ENCODE assay signal across 11 mouse cellular contexts in genomic region chr8:15221211-15221912, GRCm38 (mm10).
DNase-seq lines count a peak whose midpoint lies in the region; ATAC-seq and TF ChIP-seq lines count a peak whose summit lies in the region.
"Had no signal": no experiment of that assay in that cellular context is flagged by ENCODE, and none has a peak within 500 bp of the region (broad histone marks: within the 10 kb centered on the region; RNA-seq: fewer than 3 reads in every experiment).

No protein-coding gene starts in this region.

- no peak for TF ChIP-seq POLR2A in MEL (IDR thresholded peaks at IDR 0.05; ENCODE audit: control insufficient read depth in 1 of 2, insufficient read depth in 1 of 2, low read depth in 1 of 2, low read length in 2 of 2, poor library complexity in 1 of 2)

- no peak overlapping the region for H3K4me2 ChIP-seq in limb, embryonic 11.5 days (ENCODE audit: low read depth, severe bottlenecking)
- no peak overlapping the region for H3K4me2 ChIP-seq in neural tube, embryonic 12.5 days (replicated peaks)
- H3K4me2 ChIP-seq: heart, embryonic 15.5 days had no signal

- H3K9ac ChIP-seq in MEL (ENCODE audit: control insufficient read depth, low read depth, low read length, poor library complexity, severe bottlenecking) = no peak overlapping the region
- H3K9ac ChIP-seq in limb, embryonic 11.5 days (ENCODE audit: low read length) = no peak overlapping the region
- no peak overlapping the region for H3K9ac ChIP-seq in neural tube, embryonic 12.5 days
- H3K9ac ChIP-seq: heart, embryonic 15.5 days had no signal

- no peak overlapping the region for H3K4me3 ChIP-seq in MEL (ENCODE audit: control insufficient read depth in 1 of 2, insufficient read depth in 1 of 2, low read depth in 2 of 2, low read length in 2 of 2)
- H3K4me3 ChIP-seq in limb, embryonic 11.5 days (ENCODE audit: low read depth, low read length) = no peak overlapping the region
- H3K4me3 ChIP-seq in neural tube, embryonic 12.5 days = no peak overlapping the region
- H3K4me3 ChIP-seq: heart, embryonic 15.5 days; myocyte had no signal

- peak; percentile 49 to 64 (median 52) for TF ChIP-seq CTCF in MEL (IDR thresholded peaks at IDR 0.05 in 2 of 3, conservative IDR thresholded peaks at IDR 0.05 in 1 of 3; ENCODE audit: control insufficient read depth in 1 of 3, insufficient read depth in 1 of 3, low read depth in 2 of 3, low read length in 3 of 3, poor library complexity in 1 of 3, severe bottlenecking in 1 of 3)

- intact Hi-C loops in heart, postnatal 10 days (cut with DNase I) = loop anchor here (2.0 to 5.0 kb wide), 2 partner anchors 46 to 507 kb away; no protein-coding TSS in a partner anchor

- H3K27me3 ChIP-seq in MEL (ENCODE audit: control insufficient read depth in 1 of 2, insufficient read depth in 2 of 2, low read length in 2 of 2) = no peaks in the 10 kb centered on the region
- H3K27me3 ChIP-seq in limb, embryonic 11.5 days (ENCODE audit: control insufficient read depth, insufficient read depth, low read length) = no peaks in the 10 kb centered on the region
- H3K27me3 ChIP-seq in neural tube, embryonic 12.5 days (replicated peaks) = no peaks in the 10 kb centered on the region
- H3K27me3 ChIP-seq: heart, embryonic 15.5 days had no signal

- H3K79me2 ChIP-seq in MEL (ENCODE audit: control insufficient read depth, insufficient read depth, low read length, poor library complexity) = no peaks in the 10 kb centered on the region

- peak; percentile 43 for DNase-seq in gastrocnemius, adult 18-20 months (ENCODE audit: low spot score)
- DNase-seq in gastrocnemius, adult 8-10 months (ENCODE audit: low spot score in 2 of 2) = no peak
- DNase-seq in MEL (ENCODE audit: low read depth, low spot score) = peak; percentile 14
- peak; percentile 51 to 79 for DNase-seq in cerebellum, postnatal 25 days
- peak; percentile 63 to 84 for DNase-seq in heart, postnatal 10 days
- peak; percentile 84 for DNase-seq in limb, embryonic 11.5 days (ENCODE audit: low spot score)
- DNase-seq in urinary bladder, postnatal 10 days (ENCODE audit: low spot score) = peak; percentile 27

- H3K27ac ChIP-seq in MEL (ENCODE audit: control insufficient read depth, low read depth, low read length) = no peak overlapping the region
- no peak overlapping the region for H3K27ac ChIP-seq in limb, embryonic 11.5 days (replicated peaks; ENCODE audit: low read depth, low read length)
- H3K27ac ChIP-seq in neural tube, embryonic 12.5 days = no peak overlapping the region
- H3K27ac ChIP-seq: heart, embryonic 15.5 days had no signal

- 39% methylated on average over 13 of the region's 13 CpGs for WGBS in limb, embryonic 11.5 days
- WGBS in neural tube, embryonic 12.5 days = 42% methylated on average over 13 of the region's 13 CpGs

- no peak for ATAC-seq in limb, embryonic 11.5 days (ENCODE audit: insufficient number of reproducible peaks, low FRiP score, low TSS enrichment, low read depth)
- ATAC-seq in neural tube, embryonic 12.5 days (ENCODE audit: low FRiP score, low read depth) = peak; percentile 52; the same call in 1 of the 2 replicates

- peak; percentile 67 for TF ChIP-seq RAD21 in MEL (IDR thresholded peaks at IDR 0.05; ENCODE audit: low read depth, low read length)

- no peaks in the 10 kb centered on the region for H3K36me3 ChIP-seq in MEL (ENCODE audit: control insufficient read depth in 1 of 2, insufficient read depth in 2 of 2, low read length in 2 of 2)
- no peaks in the 10 kb centered on the region for H3K36me3 ChIP-seq in limb, embryonic 11.5 days (ENCODE audit: control insufficient read depth, insufficient read depth, low read length)
- H3K36me3 ChIP-seq in neural tube, embryonic 12.5 days = no peaks in the 10 kb centered on the region
- H3K36me3 ChIP-seq: G1E; heart, embryonic 15.5 days had no signal

- TF ChIP-seq EP300 in MEL (IDR thresholded peaks at IDR 0.05; ENCODE audit: low read depth in 1 of 2, low read length in 2 of 2) = no peak

- no peaks in the 10 kb centered on the region for H3K4me1 ChIP-seq in MEL (ENCODE audit: control insufficient read depth in 1 of 2, insufficient read depth in 2 of 2, low read length in 2 of 2)
- H3K4me1 ChIP-seq in limb, embryonic 11.5 days (ENCODE audit: control insufficient read depth, insufficient read depth, low read length) = no peaks in the 10 kb centered on the region
- H3K4me1 ChIP-seq in neural tube, embryonic 12.5 days = no peaks in the 10 kb centered on the region
- H3K4me1 ChIP-seq: heart, embryonic 15.5 days had no signal

- H3K9me3 ChIP-seq in MEL (replicated peaks; ENCODE audit: insufficient read depth, low read length) = no peaks in the 10 kb centered on the region
- H3K9me3 ChIP-seq in limb, embryonic 11.5 days (ENCODE audit: control insufficient read depth, low read length) = no peaks in the 10 kb centered on the region
- no peaks in the 10 kb centered on the region for H3K9me3 ChIP-seq in neural tube, embryonic 12.5 days
- H3K9me3 ChIP-seq: heart, embryonic 15.5 days had no signal

TF ChIP-seq in MEL, 35 proteins besides CTCF, POLR2A, EP300 and RAD21:
- TF ChIP-seq CHD2 (IDR thresholded peaks at IDR 0.05; ENCODE audit: low read length) (no peak), BHLHE40 (IDR thresholded peaks at IDR 0.05; ENCODE audit: borderline replicate concordance, low read depth, low read length) (no peak), SMC3 (IDR thresholded peaks at IDR 0.05; ENCODE audit: low read depth, low read length) (peak; percentile 27), NELFE (IDR thresholded peaks at IDR 0.05; ENCODE audit: low read depth, low read length) (no peak), UBTF (IDR thresholded peaks at IDR 0.05; ENCODE audit: borderline replicate concordance, insufficient read depth, low read depth, low read length) (no peak)
TF ChIP-seq in MEL: peak in this region for 1.

Comparison
In these comparisons a context has a peak if more than half of its experiments do, and no peak if none do; other contexts are left out.
1. DNase-seq: peak in gastrocnemius, adult 18-20 months (single experiment), MEL (single experiment), cerebellum, postnatal 25 days (2 of 2), heart, postnatal 10 days (2 of 2), limb, embryonic 11.5 days (single experiment) and urinary bladder, postnatal 10 days (single experiment); none in gastrocnemius, adult 8-10 months (0 of 2).